Comparison of ENCODE assay signal across 17 mouse cellular contexts in the genomic region with DNA sequence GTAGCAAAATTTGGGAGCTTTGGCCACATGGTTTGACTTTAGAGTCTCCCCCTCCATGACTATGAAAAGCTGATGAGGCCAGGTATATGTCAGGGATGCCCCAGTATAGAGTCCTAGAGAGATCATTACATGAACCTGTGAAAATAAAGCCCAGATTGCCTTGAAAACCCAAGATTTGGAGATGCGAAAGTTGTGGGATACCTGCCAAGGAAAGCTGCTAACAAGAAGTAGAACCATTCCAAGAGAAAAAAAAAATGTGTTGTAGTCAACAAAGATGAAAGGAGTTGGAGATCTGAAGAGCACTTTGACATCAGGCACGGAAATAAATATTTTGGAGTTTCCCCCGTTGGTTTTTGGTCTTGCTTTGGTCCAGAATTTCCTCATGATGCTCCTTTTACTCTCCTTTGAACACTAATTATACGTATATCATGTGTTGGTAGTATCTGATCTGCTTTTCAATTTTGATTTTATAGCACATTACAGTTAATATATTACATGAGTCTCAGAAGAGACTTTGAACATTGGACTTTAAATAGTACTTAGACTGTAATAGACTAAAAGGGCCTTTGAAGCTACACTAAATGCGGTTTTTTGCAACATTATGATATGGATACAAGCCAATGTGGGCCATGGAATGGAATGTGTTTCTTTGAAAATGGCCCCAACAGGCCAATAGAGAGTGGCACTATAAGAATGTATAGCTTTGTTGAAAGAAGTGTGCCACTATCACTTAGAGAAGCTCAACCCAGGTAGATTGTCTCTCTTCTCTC.
"Had no signal": no experiment of that assay in that cellular context is flagged by ENCODE, and none has a peak within 500 bp of the region (broad histone marks: within the 10 kb centered on the region; RNA-seq: fewer than 3 reads in every experiment).

No protein-coding gene starts in this region.

- H3K9ac ChIP-seq: limb, embryonic 12.5 days; limb, embryonic 15.5 days; liver, embryonic 12.5 days; liver, embryonic 15.5 days had no signal

- H3K4me3 ChIP-seq: limb, embryonic 12.5 days; limb, embryonic 15.5 days; liver, embryonic 12.5 days; liver, embryonic 15.5 days had no signal

- ATAC-seq: liver, embryonic 12.5 days had no signal

- H3K4me1 ChIP-seq: limb, embryonic 12.5 days; limb, embryonic 15.5 days; liver, embryonic 12.5 days; liver, embryonic 15.5 days had no signal

- DNase-seq: kidney, adult 11 months; kidney, postnatal 10 days; left cerebral cortex, postnatal 4 days; lung, adult 2 months; lung, postnatal 14 days; lung, postnatal 4 days; midbrain, embryonic 14.5 days; right cerebral cortex, postnatal 25 days; thymus, adult 2 months; thymus, postnatal 14 days; thymus, postnatal 4 days had no signal

- H3K27me3 ChIP-seq: limb, embryonic 12.5 days; limb, embryonic 15.5 days; liver, embryonic 12.5 days; liver, embryonic 15.5 days had no signal

- H3K27ac ChIP-seq: limb, embryonic 12.5 days; limb, embryonic 15.5 days; liver, embryonic 12.5 days; liver, embryonic 15.5 days; stomach, postnatal 0 days had no signal

- H3K36me3 ChIP-seq: limb, embryonic 12.5 days; limb, embryonic 15.5 days; liver, embryonic 12.5 days; liver, embryonic 15.5 days had no signal

- H3K9me3 ChIP-seq: limb, embryonic 12.5 days; limb, embryonic 15.5 days; liver, embryonic 12.5 days; liver, embryonic 15.5 days had no signal

- H3K4me2 ChIP-seq: limb, embryonic 12.5 days; limb, embryonic 15.5 days; liver, embryonic 12.5 days; liver, embryonic 15.5 days; midbrain, embryonic 11.5 days had no signal
